Mouse (Mus musculus) stomach, postnatal 0 days (tissue): ENCODE results near the gene Mob1b. TPM values are rescaled to one million over a fixed set of nuclear protein-coding genes. Genes with fewer than 3 reads are reported as not detected.
"Not testable (repeated sequence)": the region's sequence is repeated elsewhere in the genome, so short reads cannot be mapped to it uniquely, and the experiment has no call there.

Experiments used
- ATAC-seq: fragments of 200-750 bp; cut with Nextera tagmentation; 2 replicates; pipeline ENCODE4 v1.8.0; 2017; ENCODE audit not compliant: low FRiP score, low TSS enrichment
- DNase-seq: peaks from one replicate; pipeline ENCODE4 v3.0.0-alpha.2; 2016; ENCODE audit warnings: low spot score
- H3K27ac ChIP-seq: fragments of 300-500 bp; sonication (generic); replicated peaks from 2 replicates; pipeline ENCODE4 v1.5.1; 2014; ENCODE audit warnings: mild to moderate bottlenecking, control low read depth
- H3K27me3 ChIP-seq: fragments of 300-500 bp; sonication (generic); 2 replicates; pipeline ENCODE4 v1.6.1; 2014; ENCODE audit warnings: low read length; ENCODE audit not compliant: control insufficient read depth, insufficient read depth
- H3K36me3 ChIP-seq: fragments of 300-500 bp; sonication (generic); 2 replicates; pipeline ENCODE4 v1.6.1; 2014; ENCODE audit warnings: low read length, mixed read lengths; ENCODE audit not compliant: control insufficient read depth, insufficient read depth
- H3K4me1 ChIP-seq: fragments of 300-500 bp; sonication (generic); replicated peaks from 2 replicates; pipeline ENCODE4 v1.6.1; 2014; ENCODE audit warnings: antibody characterized with exemption; ENCODE audit not compliant: control insufficient read depth, insufficient read depth
- H3K4me2 ChIP-seq: fragments of 300-500 bp; sonication (generic); replicated peaks from 2 replicates; pipeline ENCODE4 v1.6.1; 2014; ENCODE audit warnings: low read depth, mild to moderate bottlenecking, control low read depth, moderate library complexity
- H3K4me3 ChIP-seq: fragments of 300-500 bp; sonication (generic); 2 replicates; pipeline ENCODE4 v1.5.1; 2014; ENCODE audit warnings: low read depth, low read length, control low read depth
- H3K9ac ChIP-seq: fragments of 300-500 bp; sonication (generic); 2 replicates; pipeline ENCODE4 v1.6.1; 2014; ENCODE audit warnings: mild to moderate bottlenecking, low read length, control low read depth, mixed read lengths
- H3K9me3 ChIP-seq: fragments of 300-500 bp; sonication (generic); 2 replicates; pipeline ENCODE4 v1.6.1; 2016; ENCODE audit warnings: low read length; ENCODE audit not compliant: control insufficient read depth
- CTCF ChIP-seq: IDR thresholded peaks from 2 replicates; pipeline ENCODE4 v1.5.1; 2016; ENCODE audit warnings: antibody characterized with exemption, low read depth, mild to moderate bottlenecking, moderate library complexity
- EP300 ChIP-seq: optimal IDR thresholded peaks from 2 replicates; pipeline ENCODE3; 2016; ENCODE audit warnings: antibody characterized with exemption
- WGBS: fragments of 180-500 bp; shearing (Covaris S2); extraction: QIAGEN DNeasy Blood & Tissue Kit; methylation state at CpG from one replicate; pipeline ENCODE4 v1.1.7; 2014; 5-methylcytosine and 5-hydroxymethylcytosine counted together
- polyA plus RNA-seq: library from polyadenylated mRNA; unstranded; fragments of >200 nt; fragmentation: Nextera tagmentation; extraction: Ambion mirVana; gene quantifications from 2 replicates; pipeline ENCODE4 v1.2.1, GENCODE M21; 2015

The Mob1b gene
- polyA plus RNA-seq, 1 experiment from 2014 or later, result 10.1 TPM

DNA sequence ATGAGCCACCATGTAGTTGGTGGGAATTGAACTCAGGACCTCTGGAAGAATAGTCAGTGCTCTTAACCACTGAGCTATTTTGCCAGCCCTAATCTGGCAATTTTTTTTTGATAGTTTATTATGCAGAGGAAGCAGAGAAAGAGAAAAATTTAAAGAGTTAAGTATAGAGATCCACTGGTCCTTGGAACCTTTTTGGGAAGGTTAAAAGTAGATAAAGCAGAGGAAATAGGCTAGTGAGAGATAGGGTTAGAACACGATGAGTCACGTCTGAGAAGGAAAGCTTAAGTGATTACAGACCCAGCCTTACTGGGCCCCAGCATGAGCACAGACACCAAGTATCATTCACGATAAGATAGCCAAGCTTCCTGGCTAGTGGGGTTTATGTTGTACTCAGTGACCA is 3.4 kb downstream of the Mob1b start:
- no peak overlapping the region for H3K9ac ChIP-seq
- H3K4me2 ChIP-seq, result no peak overlapping the region
- no peak overlapping the region for H3K4me3 ChIP-seq
- no peak overlapping the region for H3K27ac ChIP-seq
- H3K36me3 ChIP-seq, result no peaks in the 10 kb centered on the region
- WGBS, result 30% methylated on average over 3 of the region's 3 CpGs
- H3K9me3 ChIP-seq, result no peaks in the 10 kb centered on the region
- TF ChIP-seq EP300 (no peak), CTCF (no peak)
- H3K27me3 ChIP-seq, result no peaks in the 10 kb centered on the region
- H3K4me1 ChIP-seq, result no peaks in the 10 kb centered on the region; the same call in 1 of the 2 replicates
- DNase-seq (no peak), ATAC-seq (no peak)

DNA sequence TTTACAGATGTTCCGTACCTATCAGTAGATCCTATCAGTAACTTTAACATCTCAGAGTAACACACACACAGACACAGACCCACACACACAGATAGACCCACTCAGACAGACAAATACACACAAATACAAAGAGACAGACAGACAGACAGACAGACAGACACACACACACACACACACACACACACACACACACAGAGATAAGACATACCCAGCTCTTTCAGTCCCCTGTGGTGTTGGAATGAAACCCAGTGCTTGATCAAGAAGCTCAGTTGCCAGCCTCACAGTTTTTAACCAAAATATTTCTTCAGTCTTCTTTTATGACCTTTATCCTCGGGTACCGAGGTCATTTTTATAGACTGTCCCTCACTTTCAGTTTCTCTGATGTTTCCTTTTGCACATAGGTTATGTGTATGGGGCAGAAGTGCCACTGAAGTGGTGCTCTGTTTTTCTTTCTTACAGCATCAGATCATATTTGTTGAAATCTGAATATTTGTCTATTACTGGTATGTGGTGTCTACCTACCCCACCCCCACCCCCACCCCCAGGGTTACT is 7.0 kb downstream of the Mob1b start:
- H3K4me3 ChIP-seq, result no peak overlapping the region
- no peak overlapping the region for H3K27ac ChIP-seq
- DNase-seq, result no peak
- no peaks in the 10 kb centered on the region; the same call in 1 of the 2 replicates for H3K4me1 ChIP-seq
- H3K9me3 ChIP-seq, result no peaks in the 10 kb centered on the region
- H3K36me3 ChIP-seq, result no peaks in the 10 kb centered on the region
- H3K27me3 ChIP-seq, result no peaks in the 10 kb centered on the region
- ATAC-seq, result no peak
- WGBS, result 75% methylated on average over 3 of the region's 3 CpGs
- TF ChIP-seq CTCF, result no peak
- no peak for TF ChIP-seq EP300
- no peak overlapping the region for H3K4me2 ChIP-seq
- no peak overlapping the region for H3K9ac ChIP-seq

DNA sequence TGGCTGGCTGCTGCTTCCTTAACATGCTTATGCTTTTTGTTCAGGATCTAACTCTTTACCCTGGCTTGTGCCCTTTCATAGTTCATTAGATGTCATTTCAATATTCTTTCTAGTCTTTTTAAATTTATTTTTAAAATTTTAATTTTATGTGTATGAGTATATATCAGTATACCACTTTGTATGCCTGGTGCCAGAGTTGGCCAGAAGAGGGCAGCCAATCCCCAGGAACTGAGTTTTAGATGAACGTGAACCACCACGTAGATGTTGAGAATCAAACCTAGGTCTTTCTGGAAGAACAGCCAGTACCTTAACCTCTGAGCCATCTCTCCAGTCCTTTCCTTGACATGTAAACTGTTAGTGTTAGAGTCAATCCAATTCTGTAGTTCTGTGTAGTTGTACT is 14.1 kb downstream of the Mob1b start:
- no peak overlapping the region for H3K9ac ChIP-seq
- DNase-seq, result peak; percentile 14
- ATAC-seq, result no peak
- H3K27me3 ChIP-seq, result no peaks in the 10 kb centered on the region
- H3K9me3 ChIP-seq, result no peaks in the 10 kb centered on the region
- no peak overlapping the region for H3K4me3 ChIP-seq
- no peaks in the 10 kb centered on the region for H3K4me1 ChIP-seq
- WGBS, result 92% methylated on average over 2 of the region's 2 CpGs
- H3K4me2 ChIP-seq, result no peak overlapping the region
- no peaks in the 10 kb centered on the region for H3K36me3 ChIP-seq
- TF ChIP-seq CTCF (peak; percentile 52), EP300 (no peak)
- H3K27ac ChIP-seq, result no peak overlapping the region

DNA sequence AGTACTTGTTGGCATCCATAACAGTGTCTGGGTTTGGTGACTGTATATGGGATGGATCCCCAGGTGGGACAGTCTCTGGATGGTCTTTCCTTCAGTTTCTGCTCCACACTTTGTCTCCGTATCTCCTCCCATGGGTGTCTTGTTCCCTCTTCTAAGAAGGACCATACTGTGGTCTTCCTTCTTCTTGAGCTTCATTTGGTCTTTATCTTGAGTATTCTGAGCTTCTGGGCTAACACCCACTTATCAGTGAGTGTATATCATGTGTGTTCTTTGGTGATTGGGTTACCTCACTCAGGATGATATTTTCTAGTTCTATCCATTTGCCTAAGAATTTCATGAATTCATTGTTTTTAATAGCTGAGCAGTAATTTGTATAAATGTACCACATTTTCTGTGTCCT is 20.4 kb downstream of the Mob1b start:
- H3K4me3 ChIP-seq, result not testable (repeated sequence)

DNA sequence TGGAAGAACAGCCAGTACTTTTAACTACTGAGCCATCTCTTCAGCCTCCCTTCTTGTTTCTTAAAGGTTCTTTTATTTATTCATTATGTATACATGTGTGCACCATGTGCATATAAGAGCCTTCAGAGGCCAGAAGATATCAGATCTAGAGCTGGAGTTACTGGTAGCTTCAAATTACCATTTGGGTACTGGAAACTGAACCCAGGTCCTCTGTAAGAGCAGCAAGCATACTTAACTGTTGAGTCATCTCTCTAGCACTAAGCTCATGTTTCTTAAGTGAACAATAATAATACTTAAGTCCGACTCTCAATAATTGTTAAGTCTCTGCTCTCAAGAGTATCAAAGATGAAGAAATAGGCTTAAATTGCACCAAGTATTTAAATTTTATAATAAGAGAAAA is 27.1 kb downstream of the Mob1b start:
- no peak overlapping the region for H3K4me2 ChIP-seq
- no peak overlapping the region for H3K4me3 ChIP-seq
- ATAC-seq (no peak), DNase-seq (no peak)
- no peak overlapping the region for H3K27ac ChIP-seq
- H3K27me3 ChIP-seq, result no peaks in the 10 kb centered on the region
- no peaks in the 10 kb centered on the region for H3K4me1 ChIP-seq
- no peaks in the 10 kb centered on the region for H3K9me3 ChIP-seq
- TF ChIP-seq EP300 (no peak), CTCF (no peak)
- H3K36me3 ChIP-seq, result no peaks in the 10 kb centered on the region
- WGBS, result 65% methylated on average over 1 of the region's 1 CpGs
- no peak overlapping the region for H3K9ac ChIP-seq

More for the DNA sequence above, 20.4 kb downstream of the Mob1b start:
- H3K27ac ChIP-seq, H3K36me3 ChIP-seq, H3K27me3 ChIP-seq, H3K4me1 ChIP-seq, DNase-seq, H3K9ac ChIP-seq, H3K4me2 ChIP-seq, H3K9me3 ChIP-seq, ATAC-seq: not testable (repeated sequence)
- WGBS, result 92% methylated on average over 1 of the region's 1 CpGs

DNA sequence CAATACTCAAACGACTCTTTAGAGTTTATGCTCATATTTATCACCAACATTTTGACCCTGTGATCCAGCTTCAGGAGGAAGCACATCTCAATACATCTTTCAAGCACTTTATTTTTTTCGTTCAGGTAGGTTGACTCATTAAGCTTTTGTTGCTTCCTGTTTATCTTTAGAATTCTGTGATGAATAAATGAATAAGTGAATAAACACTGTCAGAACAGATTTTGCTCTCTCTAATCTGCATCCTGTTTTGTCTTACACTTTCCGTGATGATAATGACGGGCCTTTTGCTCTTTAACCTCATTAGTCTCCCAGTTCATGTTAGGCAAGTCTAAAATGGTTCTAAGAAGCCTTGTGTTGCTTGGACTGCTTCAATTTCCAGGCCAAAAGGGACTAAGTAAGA is 32.5 kb downstream of the Mob1b start:
- H3K9me3 ChIP-seq, result no peaks in the 10 kb centered on the region
- no peak overlapping the region for H3K4me2 ChIP-seq
- no peak overlapping the region for H3K9ac ChIP-seq

More for the DNA sequence above, 32.5 kb downstream of the Mob1b start:
- DNase-seq (no peak), ATAC-seq (no peak)
- H3K27me3 ChIP-seq, result no peaks in the 10 kb centered on the region
- H3K27ac ChIP-seq, result no peak overlapping the region
- 75% methylated on average over 4 of the region's 4 CpGs for WGBS
- H3K36me3 ChIP-seq, result peaks cover 7% of the 10 kb centered on the region; the same call in 1 of the 2 replicates
- TF ChIP-seq CTCF (no peak), EP300 (no peak)
- H3K4me1 ChIP-seq, result no peaks in the 10 kb centered on the region
- H3K4me3 ChIP-seq, result no peak overlapping the region
